Mouse (Mus musculus): ENCODE measurements around the gene Spint1. TPM values are rescaled to one million over a fixed set of nuclear protein-coding genes. Genes with fewer than 3 reads are reported as not detected.

Gene Spint1
- polyA plus RNA-seq, 1 experiment: 86.7 TPM

DNA sequence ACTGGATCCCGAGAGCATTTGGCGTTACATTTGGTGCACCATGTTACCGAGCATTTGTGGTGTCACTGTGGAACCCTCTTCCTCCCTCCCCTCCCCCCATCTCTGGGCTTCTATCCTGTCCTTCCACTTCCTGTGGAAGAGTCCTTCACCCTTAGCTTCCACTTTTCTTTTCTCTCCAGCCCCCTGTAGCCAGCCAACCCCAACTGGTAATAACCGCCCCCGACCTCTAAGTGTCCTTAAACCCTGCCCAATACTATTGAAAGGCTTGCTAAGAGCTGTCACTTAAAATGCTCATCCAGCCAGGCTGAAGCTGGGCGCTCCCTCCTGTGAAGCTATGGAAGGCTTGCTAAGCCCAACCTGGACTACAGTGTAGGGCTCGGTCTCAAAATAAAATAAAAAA is 39.8 kb downstream of the Spint1 start:
- WGBS: 82% methylated on average over 7 of the region's 7 CpGs
- Histone ChIP-seq H3K4me3 (ENCODE audit: insufficient read depth, low read depth, low read length) (no peak overlapping the region), H3K27ac (ENCODE audit: insufficient read depth, low read depth, low read length) (no peak overlapping the region), H3K36me3 (ENCODE audit: control insufficient read depth, insufficient read depth, low read length) (no peaks in the 10 kb centered on the region), H3K27me3 (replicated peaks; ENCODE audit: control insufficient read depth, insufficient read depth, low read length) (no peaks in the 10 kb centered on the region), H3K4me1 (ENCODE audit: control insufficient read depth, insufficient read depth, low read length) (peaks cover 2% of the 10 kb centered on the region; the same call in 1 of the 2 replicates)
- TF ChIP-seq CTCF (conservative IDR thresholded peaks at IDR 0.05; ENCODE audit: insufficient read depth, insufficient read length, low read depth, low read length) (no peak), POLR2A (IDR thresholded peaks at IDR 0.05; ENCODE audit: low read depth, low read length) (no peak)
- no peak for DNase-seq

DNA sequence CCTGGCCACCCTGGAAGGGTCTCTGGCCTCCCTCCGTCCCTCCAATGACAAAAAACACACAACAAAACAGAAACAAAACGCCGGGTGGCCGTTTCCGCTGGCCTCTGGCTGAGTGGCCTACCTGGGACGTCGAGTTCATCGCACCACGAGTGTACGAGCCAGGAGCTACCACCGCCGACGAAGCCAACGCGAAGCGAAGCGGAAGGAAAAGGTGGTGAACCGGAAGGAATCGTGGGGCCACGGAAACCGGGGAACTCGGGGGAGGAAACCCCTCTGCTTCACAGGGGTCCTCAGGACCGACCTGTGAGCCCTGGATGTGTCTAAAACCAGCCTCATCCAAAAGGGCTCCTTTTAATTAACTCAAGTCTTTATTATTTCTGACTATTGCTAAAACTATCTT is 40.6 kb downstream of the Spint1 start:
- no peaks in the 10 kb centered on the region for H3K27me3 ChIP-seq (replicated peaks; ENCODE audit: control insufficient read depth, insufficient read depth, low read length)
- H3K27ac ChIP-seq (ENCODE audit: insufficient read depth, low read depth, low read length): no peak overlapping the region
- H3K4me1 ChIP-seq (ENCODE audit: control insufficient read depth, insufficient read depth, low read length): peaks cover 2% of the 10 kb centered on the region; the same call in 1 of the 2 replicates
- DNase-seq: no peak
- no peaks in the 10 kb centered on the region for H3K36me3 ChIP-seq (ENCODE audit: control insufficient read depth, insufficient read depth, low read length)
- 92% methylated on average over 23 of the region's 23 CpGs for WGBS
- H3K4me3 ChIP-seq (ENCODE audit: insufficient read depth, low read depth, low read length): no peak overlapping the region
- no peak for TF ChIP-seq POLR2A (IDR thresholded peaks at IDR 0.05; ENCODE audit: low read depth, low read length)
- TF ChIP-seq CTCF (conservative IDR thresholded peaks at IDR 0.05; ENCODE audit: insufficient read depth, insufficient read length, low read depth, low read length): no peak

DNA sequence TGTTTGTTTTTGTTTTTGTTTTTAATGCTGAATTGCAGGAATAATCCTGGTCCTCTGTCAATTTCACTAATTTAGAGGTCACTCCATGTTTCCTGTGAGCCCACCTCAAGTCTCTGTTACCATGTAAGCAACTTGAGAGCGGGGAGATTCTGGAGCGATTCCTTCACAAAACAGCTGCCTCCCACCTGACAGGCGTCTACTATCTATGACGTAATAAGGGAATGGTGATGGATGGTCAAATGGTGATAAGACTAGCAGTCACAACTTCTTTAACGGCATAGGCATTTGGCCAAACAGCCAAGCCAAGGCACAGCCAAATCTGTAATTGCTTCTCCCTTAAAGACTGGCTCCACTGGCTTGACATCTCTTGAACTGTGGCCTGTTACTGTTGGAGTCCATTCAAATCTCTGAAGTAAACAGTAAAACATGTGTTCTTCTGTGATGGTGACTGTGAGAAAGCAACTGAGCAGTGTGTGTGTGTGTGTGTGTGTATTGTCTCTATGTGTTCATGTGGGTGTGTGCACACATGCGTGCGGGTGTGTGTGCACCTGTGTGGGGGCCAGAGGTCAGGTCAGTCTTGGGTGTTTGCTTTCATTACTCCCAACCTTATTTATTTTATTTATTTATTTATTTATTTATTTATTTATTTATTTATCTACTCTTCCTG is 44.9 kb downstream of the Spint1 start:
- H3K27me3 ChIP-seq (replicated peaks; ENCODE audit: control insufficient read depth, insufficient read depth, low read length): no peaks in the 10 kb centered on the region
- DNase-seq: no peak
- 75% methylated on average over 7 of the region's 7 CpGs for WGBS
- H3K36me3 ChIP-seq (ENCODE audit: control insufficient read depth, insufficient read depth, low read length): no peaks in the 10 kb centered on the region
- no peaks in the 10 kb centered on the region for H3K4me1 ChIP-seq (ENCODE audit: control insufficient read depth, insufficient read depth, low read length)
- TF ChIP-seq CTCF (conservative IDR thresholded peaks at IDR 0.05; ENCODE audit: insufficient read depth, insufficient read length, low read depth, low read length): no peak
- no peak for TF ChIP-seq POLR2A (IDR thresholded peaks at IDR 0.05; ENCODE audit: low read depth, low read length)
- H3K27ac ChIP-seq (ENCODE audit: insufficient read depth, low read depth, low read length): no peak overlapping the region
- no peak overlapping the region for H3K4me3 ChIP-seq (ENCODE audit: insufficient read depth, low read depth, low read length)

DNA sequence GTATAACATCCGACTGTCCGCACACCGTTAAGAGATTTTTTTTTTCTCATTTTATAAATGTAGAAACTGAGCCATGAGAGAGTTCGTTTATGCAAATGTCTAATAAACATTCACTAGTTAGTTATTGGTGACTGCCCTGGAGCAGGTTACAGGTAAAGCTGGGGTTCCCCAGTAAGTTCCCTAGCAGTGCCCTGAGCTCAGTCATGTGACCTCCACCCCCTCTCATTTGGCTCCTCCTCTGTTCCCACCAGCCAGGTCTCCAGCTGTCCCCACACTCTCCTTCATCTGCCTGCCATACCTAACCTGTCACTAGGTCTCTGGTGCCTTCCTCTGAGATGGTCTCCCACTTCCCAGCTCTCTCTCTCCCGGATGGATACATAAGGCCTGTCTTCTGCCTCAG is 50.2 kb downstream of the Spint1 start:
- DNase-seq: no peak
- 79% methylated on average over 5 of the region's 5 CpGs for WGBS
- Histone ChIP-seq H3K4me3 (ENCODE audit: insufficient read depth, low read depth, low read length) (no peak overlapping the region), H3K27me3 (replicated peaks; ENCODE audit: control insufficient read depth, insufficient read depth, low read length) (no peaks in the 10 kb centered on the region), H3K36me3 (ENCODE audit: control insufficient read depth, insufficient read depth, low read length) (no peaks in the 10 kb centered on the region), H3K27ac (ENCODE audit: insufficient read depth, low read depth, low read length) (no peak overlapping the region), H3K4me1 (ENCODE audit: control insufficient read depth, insufficient read depth, low read length) (peaks cover 10% of the 10 kb centered on the region; the same call in 1 of the 2 replicates)
- TF ChIP-seq CTCF (conservative IDR thresholded peaks at IDR 0.05; ENCODE audit: insufficient read depth, insufficient read length, low read depth, low read length) (no peak), POLR2A (IDR thresholded peaks at IDR 0.05; ENCODE audit: low read depth, low read length) (no peak)

DNA sequence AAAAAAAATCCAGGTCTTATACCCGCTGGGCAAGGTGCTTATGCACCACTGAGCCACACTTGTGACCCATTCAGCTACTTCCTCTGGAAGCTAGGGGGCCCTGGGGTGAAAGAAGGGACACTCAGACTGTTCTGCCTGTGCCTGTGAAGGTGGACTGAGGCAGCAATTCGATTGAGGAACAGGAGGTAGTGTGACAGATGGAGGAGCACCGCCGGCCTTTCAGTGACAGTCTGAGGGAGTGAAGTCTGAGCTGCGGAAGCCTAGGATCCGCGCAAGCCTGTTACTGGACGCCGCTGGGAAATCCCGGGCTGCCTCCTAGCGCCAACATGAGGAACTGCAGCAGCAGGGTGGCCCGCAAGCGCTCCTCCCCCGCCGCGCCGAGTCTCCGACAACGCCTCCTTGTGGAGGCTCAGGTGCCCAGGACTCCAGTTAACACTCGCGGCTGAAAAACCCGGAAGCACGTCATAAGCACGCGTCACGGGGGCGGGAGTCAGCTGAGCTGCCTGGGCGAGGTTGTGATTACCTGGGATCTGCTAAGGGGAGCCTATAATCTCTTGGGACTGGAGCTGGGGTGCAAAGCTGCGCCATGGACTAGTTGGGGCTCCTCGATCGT is 51.2 kb downstream of the Spint1 start, which contains the start of gene Vps18:
Gene Vps18 (plus strand): TSS at position 471 of the 613 bp plus-strand sequence.
- Histone ChIP-seq H3K36me3 (ENCODE audit: control insufficient read depth, insufficient read depth, low read length) (no peaks in the 10 kb centered on the region), H3K27me3 (replicated peaks; ENCODE audit: control insufficient read depth, insufficient read depth, low read length) (no peaks in the 10 kb centered on the region), H3K4me1 (ENCODE audit: control insufficient read depth, insufficient read depth, low read length) (peaks cover 10% of the 10 kb centered on the region; the same call in 1 of the 2 replicates), H3K4me3 (ENCODE audit: insufficient read depth, low read depth, low read length) (peak within 1 kb of the TSS; percentile 69), H3K27ac (ENCODE audit: insufficient read depth, low read depth, low read length) (peak within 1 kb of the TSS; percentile 55)
- peak; percentile 98 for DNase-seq
- WGBS: under 1% methylated on average over 31 of the region's 31 CpGs
- TF ChIP-seq CTCF (conservative IDR thresholded peaks at IDR 0.05; ENCODE audit: insufficient read depth, insufficient read length, low read depth, low read length) (peak; percentile 93), POLR2A (IDR thresholded peaks at IDR 0.05; ENCODE audit: low read depth, low read length) (no peak)

DNA sequence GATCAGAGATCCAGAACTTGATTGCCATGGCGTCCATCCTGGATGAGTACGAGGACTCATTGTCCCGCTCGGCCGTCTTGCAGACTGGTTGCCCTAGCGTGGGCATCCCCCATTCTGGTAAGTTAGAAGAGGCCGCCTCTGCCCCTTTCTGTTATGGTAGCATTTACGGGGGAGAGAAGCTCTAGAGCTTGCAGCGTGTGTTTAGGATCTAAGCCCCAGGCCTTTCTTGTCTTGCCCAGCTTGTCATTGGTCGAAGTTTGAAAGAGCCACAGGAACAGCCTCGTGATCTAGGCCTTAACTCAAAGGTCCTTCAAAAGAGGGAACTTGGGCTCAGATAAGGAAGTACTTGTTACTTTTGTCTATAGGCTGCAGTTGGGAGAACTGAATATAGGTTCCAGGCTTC is 51.9 kb downstream of the Spint1 start:
- 0% methylated on average over 11 of the region's 11 CpGs for WGBS
- peak overlapping the region; percentile 69 for H3K4me3 ChIP-seq (ENCODE audit: insufficient read depth, low read depth, low read length)
- H3K27me3 ChIP-seq (replicated peaks; ENCODE audit: control insufficient read depth, insufficient read depth, low read length): no peaks in the 10 kb centered on the region
- peaks cover 10% of the 10 kb centered on the region; the same call in 1 of the 2 replicates for H3K4me1 ChIP-seq (ENCODE audit: control insufficient read depth, insufficient read depth, low read length)
- no peak for DNase-seq
- TF ChIP-seq CTCF (conservative IDR thresholded peaks at IDR 0.05; ENCODE audit: insufficient read depth, insufficient read length, low read depth, low read length): no peak
- TF ChIP-seq POLR2A (IDR thresholded peaks at IDR 0.05; ENCODE audit: low read depth, low read length): no peak
- H3K36me3 ChIP-seq (ENCODE audit: control insufficient read depth, insufficient read depth, low read length): no peaks in the 10 kb centered on the region
- no peak overlapping the region; the same call in 1 of the 2 replicates for H3K27ac ChIP-seq (ENCODE audit: insufficient read depth, low read depth, low read length)

DNA sequence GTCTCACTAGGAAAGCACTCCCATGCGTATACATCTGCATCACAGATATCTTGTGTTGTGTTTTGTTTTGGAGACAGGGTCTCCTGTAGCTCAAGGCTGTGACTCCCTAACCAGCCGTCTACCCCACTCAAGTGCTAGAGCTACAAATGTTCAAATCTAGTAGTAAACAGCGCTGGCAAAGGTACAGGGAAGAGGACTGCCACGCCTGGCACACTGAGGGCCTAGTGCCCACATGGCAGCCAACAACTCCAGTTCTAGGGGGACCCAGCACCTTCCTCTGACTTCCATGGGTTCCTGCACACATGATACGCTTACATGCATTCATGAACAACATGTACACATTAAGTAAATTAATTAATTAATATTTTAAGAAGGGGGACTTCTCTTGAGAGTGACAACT is 55.1 kb downstream of the Spint1 start:
- Histone ChIP-seq H3K4me1 (ENCODE audit: control insufficient read depth, insufficient read depth, low read length) (peaks cover 10% of the 10 kb centered on the region; the same call in 1 of the 2 replicates), H3K4me3 (ENCODE audit: insufficient read depth, low read depth, low read length) (no peak overlapping the region), H3K27me3 (replicated peaks; ENCODE audit: control insufficient read depth, insufficient read depth, low read length) (no peaks in the 10 kb centered on the region), H3K27ac (ENCODE audit: insufficient read depth, low read depth, low read length) (no peak overlapping the region), H3K36me3 (ENCODE audit: control insufficient read depth, insufficient read depth, low read length) (no peaks in the 10 kb centered on the region; the same call in 1 of the 2 replicates)
- 93% methylated on average over 5 of the region's 5 CpGs for WGBS
- TF ChIP-seq POLR2A (IDR thresholded peaks at IDR 0.05; ENCODE audit: low read depth, low read length): no peak
- DNase-seq: no peak
